In the genomic region with DNA sequence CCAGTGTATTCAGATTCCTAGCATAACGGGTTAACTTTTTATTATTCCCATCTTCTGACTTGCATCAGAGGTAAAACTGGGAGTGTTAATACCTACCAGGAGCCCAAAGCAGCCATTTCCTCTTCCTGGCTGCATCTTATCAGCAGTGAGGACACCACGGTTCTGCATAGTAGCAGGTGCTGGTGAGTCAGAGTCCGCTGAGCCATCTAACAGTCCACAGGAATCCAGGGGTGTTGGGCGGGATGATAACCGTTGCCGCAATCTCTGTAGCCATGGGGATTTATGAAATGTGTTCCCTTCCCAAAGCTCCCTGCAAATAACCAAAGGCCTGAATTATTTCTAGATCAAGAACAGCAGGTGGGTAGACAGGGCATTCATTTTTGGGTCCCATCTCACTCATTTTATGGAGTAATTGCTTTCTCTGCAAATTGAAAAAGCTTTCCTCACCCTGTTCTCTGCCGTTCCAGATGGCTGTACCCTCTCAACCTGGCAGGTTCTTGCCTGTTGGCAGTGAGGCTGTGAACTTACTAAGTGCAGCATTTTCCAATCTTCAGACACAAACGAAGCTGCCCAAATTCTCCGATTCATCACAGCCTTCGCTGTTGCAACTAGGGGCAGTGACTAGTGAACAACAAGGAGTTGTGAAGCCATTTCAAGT, we compare ENCODE assay signal across 12 mouse cellular contexts. TPM values are rescaled to one million over a fixed set of nuclear protein-coding genes. Genes with fewer than 3 reads are reported as not detected.
DNase-seq lines count a peak whose midpoint lies in the region; ATAC-seq and TF ChIP-seq lines count a peak whose summit lies in the region.
"Had no signal": no experiment of that assay in that cellular context is flagged by ENCODE, and none has a peak within 500 bp of the region (broad histone marks: within the 10 kb centered on the region; RNA-seq: fewer than 3 reads in every experiment).

No protein-coding gene starts in this region.

- no peaks in the 10 kb centered on the region for H3K9me3 ChIP-seq in kidney, embryonic 14.5 days (ENCODE audit: control insufficient read depth, low read length)
- H3K9me3 ChIP-seq in midbrain, embryonic 14.5 days (ENCODE audit: control insufficient read depth, low read length), result no peaks in the 10 kb centered on the region
- H3K9me3 ChIP-seq: neural tube, embryonic 12.5 days had no signal

- no peaks in the 10 kb centered on the region for H3K4me1 ChIP-seq in olfactory bulb, adult 2 months (ENCODE audit: control insufficient read depth, insufficient read depth, low read length)
- H3K4me1 ChIP-seq in kidney, embryonic 14.5 days (ENCODE audit: control insufficient read depth, insufficient read depth, low read length), result no peaks in the 10 kb centered on the region
- no peaks in the 10 kb centered on the region for H3K4me1 ChIP-seq in midbrain, embryonic 14.5 days (ENCODE audit: control insufficient read depth, insufficient read depth, low read length)
- H3K4me1 ChIP-seq: neural tube, embryonic 12.5 days had no signal

- no peak overlapping the region for H3K9ac ChIP-seq in kidney, embryonic 14.5 days (ENCODE audit: low read depth, low read length)
- no peak overlapping the region for H3K9ac ChIP-seq in midbrain, embryonic 14.5 days (replicated peaks; ENCODE audit: low read length)
- H3K9ac ChIP-seq: neural tube, embryonic 12.5 days had no signal

- no peak overlapping the region for H3K4me3 ChIP-seq in olfactory bulb, adult 2 months (ENCODE audit: insufficient read depth, low read depth, low read length)
- H3K4me3 ChIP-seq in kidney, embryonic 14.5 days (ENCODE audit: low read length), result no peak overlapping the region
- H3K4me3 ChIP-seq in midbrain, embryonic 14.5 days (replicated peaks; ENCODE audit: low read depth, low read length), result no peak overlapping the region
- H3K4me3 ChIP-seq: neural tube, embryonic 12.5 days had no signal

- no peak for TF ChIP-seq POLR2A in olfactory bulb, adult 2 months (IDR thresholded peaks at IDR 0.05; ENCODE audit: insufficient read depth, low read depth, low read length)

- no peaks in the 10 kb centered on the region for H3K36me3 ChIP-seq in kidney, embryonic 14.5 days (ENCODE audit: control insufficient read depth, insufficient read depth, low read length)
- H3K36me3 ChIP-seq in midbrain, embryonic 14.5 days (ENCODE audit: control insufficient read depth, insufficient read depth, low read length), result no peaks in the 10 kb centered on the region
- H3K36me3 ChIP-seq: neural tube, embryonic 12.5 days had no signal

- H3K4me2 ChIP-seq in kidney, embryonic 14.5 days (replicated peaks; ENCODE audit: low read depth, low read length), result no peak overlapping the region
- H3K4me2 ChIP-seq in midbrain, embryonic 14.5 days (ENCODE audit: low read length), result no peak overlapping the region
- H3K4me2 ChIP-seq: neural tube, embryonic 12.5 days had no signal

- ATAC-seq in kidney, embryonic 14.5 days (ENCODE audit: low FRiP score, low TSS enrichment), result no peak
- no peak for ATAC-seq in midbrain, embryonic 14.5 days (ENCODE audit: low FRiP score, low TSS enrichment)
- ATAC-seq: inflammation-experienced regulatory T-cells, adult 6 months had no signal

- H3K27me3 ChIP-seq in kidney, embryonic 14.5 days (ENCODE audit: control insufficient read depth, insufficient read depth, low read length), result no peaks in the 10 kb centered on the region
- H3K27me3 ChIP-seq in midbrain, embryonic 14.5 days (ENCODE audit: control insufficient read depth, insufficient read depth, low read length), result no peaks in the 10 kb centered on the region
- H3K27me3 ChIP-seq: neural tube, embryonic 12.5 days had no signal

- WGBS in olfactory bulb, adult 2 months, result 50% methylated on average over 10 of the region's 10 CpGs
- WGBS in kidney, embryonic 14.5 days, result 89% methylated on average over 10 of the region's 10 CpGs
- 83% methylated on average over 10 of the region's 10 CpGs for WGBS in midbrain, embryonic 14.5 days

- TF ChIP-seq CTCF in olfactory bulb, adult 2 months (IDR thresholded peaks at IDR 0.05; ENCODE audit: insufficient read depth, low read depth, low read length), result no peak

- peak; percentile 84 for DNase-seq in cerebellum, adult 11-12 months
- peak; percentile 63 to 76 for DNase-seq in cerebellum, postnatal 14 days
- DNase-seq in layer of hippocampus, adult 8-10 months (ENCODE audit: low spot score in 2 of 2), result peak; percentile 67 to 83
- DNase-seq in gastrocnemius, postnatal 10 days, result no peak
- DNase-seq in midbrain, embryonic 14.5 days, result no peak
- DNase-seq: embryo, embryonic 11 days had no signal

- peak overlapping the region; percentile 57 for H3K27ac ChIP-seq in olfactory bulb, adult 2 months (ENCODE audit: insufficient read depth, low read depth, low read length)
- H3K27ac ChIP-seq in kidney, embryonic 14.5 days (ENCODE audit: low read depth, low read length), result no peak overlapping the region
- no peak overlapping the region for H3K27ac ChIP-seq in midbrain, embryonic 14.5 days (replicated peaks; ENCODE audit: low read depth, low read length)
- H3K27ac ChIP-seq: macrophage; neural tube, embryonic 12.5 days had no signal

RNA-seq across cellular contexts. Expression of gene Tspan7, which starts 35.5 kb away (rescaled TPM):
- 1,000 to 10,000 TPM in 3 of 4 experiments, 100 to 1,000 TPM in 1; 952 to 1,125 (median 1,046) TPM for total RNA-seq in layer of hippocampus, adult 8-10 months (2022)
- polyA plus RNA-seq in olfactory bulb, adult 2 months (2012; ENCODE audit: insufficient read depth, insufficient read length, low replicate concordance, missing spikeins), result 355 TPM in 1 of 2 replicates, not detected in the other
- polyA plus RNA-seq in kidney, embryonic 14.5 days (2014; fragmentation: Nextera tagmentation; extraction: Ambion mirVana), result 85.0 and 101 TPM in 2 replicates
- 100 to 1,000 TPM; 198 to 215 TPM for total RNA-seq in gastrocnemius, postnatal 10 days (2021)
- polyA plus RNA-seq in midbrain, embryonic 14.5 days (2014; fragmentation: Nextera tagmentation; extraction: Ambion mirVana), result 332 and 367 TPM in 2 replicates
- total RNA-seq: MEL had no signal
- polyA plus RNA-seq: inflammation-experienced regulatory T-cells, adult 6 months had no signal

Comparison
In these comparisons a context has a peak if more than half of its experiments do, and no peak if none do; other contexts are left out.
1. DNase-seq: peak in cerebellum, adult 11-12 months (single experiment), cerebellum, postnatal 14 days (2 of 2) and layer of hippocampus, adult 8-10 months (2 of 2); none in gastrocnemius, postnatal 10 days (single experiment) and midbrain, embryonic 14.5 days (single experiment).